Mouse (Mus musculus): Measurements from ENCODE around the gene Colgalt1.
A peak's percentile ranks its signal among the peaks of the same experiment; 100 is the strongest.

Gene Colgalt1

DNA sequence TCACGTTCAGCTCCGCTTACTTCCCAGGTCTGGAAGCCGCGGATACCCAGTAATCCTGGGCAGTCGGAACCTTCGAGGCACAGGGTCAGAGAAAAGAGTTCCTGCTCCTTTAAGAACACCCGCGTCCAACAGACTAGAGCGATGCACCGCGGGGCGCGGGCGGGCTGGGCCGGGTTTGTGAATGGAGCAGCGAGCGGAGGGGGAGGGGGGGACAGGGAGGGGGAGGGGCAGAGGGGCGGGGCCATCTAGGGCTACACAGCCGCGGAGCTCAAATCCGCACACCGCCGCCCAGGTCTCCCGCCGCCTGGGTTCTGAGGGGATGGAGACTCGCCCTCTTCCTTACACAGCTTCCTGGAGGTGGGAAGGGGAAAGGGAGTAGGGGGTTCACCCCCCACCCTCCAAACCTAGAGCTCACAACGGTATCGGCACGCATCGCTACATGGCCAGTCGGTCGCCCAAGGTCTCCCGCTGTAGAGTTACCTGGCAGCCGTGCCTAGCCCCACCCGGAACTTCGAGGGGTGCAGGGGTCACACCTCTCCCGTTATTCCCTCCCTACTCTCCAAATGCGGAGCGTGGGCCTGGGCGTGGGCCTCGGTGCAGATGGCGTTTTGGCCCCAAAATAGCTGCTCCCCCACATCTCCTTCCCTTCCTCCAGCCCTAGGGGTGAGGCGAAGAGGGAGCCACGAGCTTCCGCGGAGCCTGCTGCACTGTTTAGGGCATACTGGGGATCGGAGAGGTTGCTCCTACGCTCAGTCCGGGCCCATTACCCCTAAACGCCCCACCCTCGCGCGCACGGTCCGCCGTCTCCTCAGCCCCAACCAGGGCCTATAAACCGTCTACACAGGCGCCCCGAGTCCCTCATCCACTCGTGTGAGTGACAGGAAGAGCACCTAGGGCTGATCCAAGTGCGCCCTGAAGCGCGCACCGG, 60.1 kb downstream of the Colgalt1 start:
- no peak for DNase-seq (ENCODE audit: low spot score)

DNA sequence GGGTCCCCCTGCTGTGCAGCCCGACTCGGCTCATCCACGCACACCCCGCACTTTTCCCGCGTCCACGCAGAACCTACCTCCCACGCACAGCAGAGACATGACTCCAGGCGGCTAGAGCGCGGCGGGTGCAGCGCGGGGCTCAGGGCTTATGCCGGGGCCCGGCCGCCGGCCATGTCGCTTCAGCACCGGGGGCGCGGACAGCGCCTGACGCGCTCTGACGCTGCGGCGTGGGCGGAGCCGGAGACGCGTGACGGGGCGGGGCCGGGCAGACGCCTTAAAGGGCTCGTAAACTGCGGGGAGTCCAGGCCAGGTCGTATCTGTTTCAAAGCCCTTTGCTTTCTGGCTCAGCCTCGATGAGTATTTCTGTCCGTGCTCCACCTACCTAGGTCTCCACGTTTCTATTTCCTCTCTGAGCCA, 60.8 kb downstream of the Colgalt1 start, which contains the start of gene Unc13a:
Unc13a (minus strand) TSS at position 209 of the 417 bp plus-strand sequence.
- DNase-seq (ENCODE audit: low spot score): peak; percentile 85

- no peak for DNase-seq (ENCODE audit: low spot score)
These were observed 61.5 kb downstream of the Colgalt1 start for GRCm38 (mm10) chr8:71672168-71672735.

- DNase-seq (ENCODE audit: low spot score): no peak
These were observed 63.3 kb downstream of the Colgalt1 start for GRCm38 (mm10) chr8:71674071-71674470.
